Mouse (Mus musculus) CH12.LX (cell line): ENCODE data around the gene Pafah1b2. TPM values are rescaled to one million over a fixed set of nuclear protein-coding genes. Genes with fewer than 3 reads are reported as not detected.

ENCODE experiments used
- DNase-seq: peaks from one replicate; pipeline ENCODE4 v3.0.0-alpha.2; 2013; ENCODE audit errors: extremely low read depth
- H3K27ac ChIP-seq: 2 replicates; pipeline ENCODE4 v1.5.1; 2012; ENCODE audit warnings: low read depth, mild to moderate bottlenecking, control low read depth, moderate library complexity; ENCODE audit not compliant: insufficient read depth
- H3K27me3 ChIP-seq: replicated peaks from 2 replicates; pipeline ENCODE3; 2012; ENCODE audit warnings: inconsistent platforms
- H3K36me3 ChIP-seq, 2 experiments: replicated peaks in 1 of 2; 2 replicates each; pipeline versions ENCODE3 to v1.6.1; 2012; ENCODE audit warnings: inconsistent platforms in 1 of 2, low read length in 1 of 2, mild to moderate bottlenecking in 1 of 2, mixed read lengths in 1 of 2, moderate library complexity in 1 of 2; ENCODE audit not compliant: control insufficient read depth in 1 of 2, insufficient read depth in 1 of 2
- H3K4me1 ChIP-seq, 2 experiments: 2 replicates each; pipeline ENCODE4 v1.6.1; 2012; ENCODE audit warnings: inconsistent platforms in 1 of 2, moderate library complexity in 1 of 2; ENCODE audit not compliant: insufficient read depth in 2 of 2, control insufficient read depth in 1 of 2
- H3K4me2 ChIP-seq: 2 replicates; pipeline ENCODE4 v1.6.1; 2012; ENCODE audit warnings: low read depth, mild to moderate bottlenecking, control low read depth; ENCODE audit not compliant: poor library complexity, insufficient read depth, severe bottlenecking
- H3K4me3 ChIP-seq, 3 experiments: fragments of 150-350 bp in 1 of 3; sonication (generic) in 1 of 3; replicated peaks in 1 of 3; 2 replicates each; pipeline versions ENCODE3 to v1.5.1; 2011 to 2012; ENCODE audit warnings: low read depth in 2 of 3, low read length in 2 of 3, mild to moderate bottlenecking in 2 of 3, moderate library complexity in 2 of 3, control low read depth in 1 of 3, improper control_type of control experiment in 1 of 3, inconsistent platforms in 1 of 3, mixed read lengths in 1 of 3; ENCODE audit not compliant: poor library complexity in 1 of 3
- H3K79me2 ChIP-seq: replicated peaks from 2 replicates; pipeline ENCODE4 v1.6.1; 2012; ENCODE audit warnings: mild to moderate bottlenecking, moderate library complexity; ENCODE audit not compliant: control insufficient read depth, poor library complexity, insufficient read depth, severe bottlenecking; ENCODE audit errors: extremely low read depth
- H3K9ac ChIP-seq: 2 replicates; pipeline ENCODE4 v1.6.1; 2012; ENCODE audit warnings: low read depth, mild to moderate bottlenecking, control low read depth, moderate library complexity; ENCODE audit not compliant: insufficient read depth
- H3K9me3 ChIP-seq: replicated peaks from 2 replicates; pipeline ENCODE3; 2012; ENCODE audit warnings: low read length, inconsistent platforms, mixed read lengths
- BHLHE40 ChIP-seq: IDR thresholded peaks from 2 replicates; pipeline ENCODE4 v1.6.1; 2011; ENCODE audit warnings: mild to moderate bottlenecking, low read depth, low read length, improper control_type of control experiment
- CHD1 ChIP-seq: IDR thresholded peaks from 2 replicates; pipeline ENCODE4 v1.6.1; 2012; ENCODE audit warnings: low read depth, low read length, improper control_type of control experiment, inconsistent platforms
- CHD2 ChIP-seq: IDR thresholded peaks from 2 replicates; pipeline ENCODE4 v1.6.1; 2011; ENCODE audit warnings: low read length, improper control_type of control experiment
- CTCF ChIP-seq, 2 experiments: IDR thresholded peaks in 1 of 2; conservative IDR thresholded peaks in 1 of 2; 2 replicates each; pipeline ENCODE4 v1.5.1; 2011 to 2012; ENCODE audit warnings: low read depth in 2 of 2, low read length in 2 of 2, improper control_type of control experiment in 1 of 2, inconsistent platforms in 1 of 2, mild to moderate bottlenecking in 1 of 2, moderate library complexity in 1 of 2
- E2F4 ChIP-seq: IDR thresholded peaks from 2 replicates; pipeline ENCODE4 v1.6.1; 2011; ENCODE audit warnings: low read depth, low read length, improper control_type of control experiment; ENCODE audit not compliant: insufficient replicate concordance
- ELF1 ChIP-seq: IDR thresholded peaks from 2 replicates; pipeline ENCODE4 v1.6.1; 2014; ENCODE audit warnings: low read depth, mild to moderate bottlenecking, inconsistent platforms, low read length, improper control_type of control experiment
- EP300 ChIP-seq: IDR thresholded peaks from 2 replicates; pipeline ENCODE4 v1.6.1; 2011; ENCODE audit warnings: low read length, improper control_type of control experiment
- ETS1 ChIP-seq: conservative IDR thresholded peaks from 2 replicates; pipeline ENCODE4 v1.6.1; 2012; ENCODE audit warnings: low read depth, mild to moderate bottlenecking, inconsistent platforms, low read length, improper control_type of control experiment, moderate library complexity
- GABPA ChIP-seq: IDR thresholded peaks from 2 replicates; pipeline ENCODE4 v1.6.1; 2012; ENCODE audit warnings: low read depth, low read length, improper control_type of control experiment, inconsistent platforms; ENCODE audit not compliant: insufficient replicate concordance
- IRF4 ChIP-seq: IDR thresholded peaks from 2 replicates; pipeline ENCODE4 v1.6.1; 2014; ENCODE audit warnings: low read depth, mild to moderate bottlenecking, inconsistent platforms, low read length, improper control_type of control experiment
- JUN ChIP-seq: IDR thresholded peaks from 2 replicates; pipeline ENCODE4 v1.6.1; 2011; ENCODE audit warnings: low read depth, mild to moderate bottlenecking, low read length, improper control_type of control experiment, moderate library complexity; ENCODE audit not compliant: insufficient read depth
- JUND ChIP-seq: conservative IDR thresholded peaks from 2 replicates; pipeline ENCODE4 v1.6.1; 2011; ENCODE audit warnings: low read depth, low read length, improper control_type of control experiment
- MAFK ChIP-seq: IDR thresholded peaks from 2 replicates; pipeline ENCODE4 v1.6.1; 2011; ENCODE audit warnings: low read length, improper control_type of control experiment; ENCODE audit not compliant: insufficient replicate concordance
- MAX ChIP-seq: IDR thresholded peaks from 2 replicates; pipeline ENCODE4 v1.6.1; 2011; ENCODE audit warnings: low read length, improper control_type of control experiment
- MAZ ChIP-seq: IDR thresholded peaks from 2 replicates; pipeline ENCODE4 v1.6.1; 2012; ENCODE audit warnings: low read depth, mild to moderate bottlenecking, inconsistent platforms, low read length, improper control_type of control experiment, moderate library complexity
- MEF2A ChIP-seq: IDR thresholded peaks from 2 replicates; pipeline ENCODE4 v1.6.1; 2014; ENCODE audit warnings: low read depth, mild to moderate bottlenecking, inconsistent platforms, low read length, improper control_type of control experiment, borderline replicate concordance
- MXI1 ChIP-seq: IDR thresholded peaks from 2 replicates; pipeline ENCODE4 v1.6.1; 2011; ENCODE audit warnings: mild to moderate bottlenecking, low read depth, low read length, improper control_type of control experiment
- MYC ChIP-seq: IDR thresholded peaks from 2 replicates; pipeline ENCODE4 v1.6.1; 2011; ENCODE audit warnings: low read depth, mild to moderate bottlenecking, improper control_type of control experiment, low read length
- NELFE ChIP-seq: IDR thresholded peaks from 2 replicates; pipeline ENCODE4 v1.6.1; 2011; ENCODE audit warnings: low read depth, low read length, improper control_type of control experiment
- NRF1 ChIP-seq: IDR thresholded peaks from 2 replicates; pipeline ENCODE4 v1.6.1; 2014; ENCODE audit warnings: low read depth, mild to moderate bottlenecking, inconsistent platforms, low read length, improper control_type of control experiment, moderate library complexity
- POLR2A ChIP-seq: IDR thresholded peaks from 2 replicates; pipeline ENCODE4 v1.6.1; 2011; ENCODE audit warnings: low read depth, mild to moderate bottlenecking, improper control_type of control experiment, low read length
- RAD21 ChIP-seq: IDR thresholded peaks from 2 replicates; pipeline ENCODE4 v1.6.1; 2011; ENCODE audit warnings: low read depth, mild to moderate bottlenecking, low read length, improper control_type of control experiment, moderate library complexity
- RCOR1 ChIP-seq: conservative IDR thresholded peaks from 2 replicates; pipeline ENCODE4 v1.6.1; 2012; ENCODE audit warnings: low read depth, mild to moderate bottlenecking, inconsistent platforms, low read length, improper control_type of control experiment
- SMC3 ChIP-seq: IDR thresholded peaks from 2 replicates; pipeline ENCODE4 v1.6.1; 2011; ENCODE audit warnings: low read depth, low read length, improper control_type of control experiment
- TCF12 ChIP-seq: IDR thresholded peaks from 2 replicates; pipeline ENCODE4 v1.6.1; 2014; ENCODE audit warnings: low read depth, mild to moderate bottlenecking, inconsistent platforms, low read length, improper control_type of control experiment
- USF2 ChIP-seq: conservative IDR thresholded peaks from 2 replicates; pipeline ENCODE4 v1.6.1; 2011; ENCODE audit warnings: low read depth, low read length, improper control_type of control experiment
- ZKSCAN1 ChIP-seq: IDR thresholded peaks from 2 replicates; pipeline ENCODE4 v1.6.1; 2012; ENCODE audit warnings: low read depth, inconsistent platforms, low read length, improper control_type of control experiment, borderline replicate concordance
- ZMIZ1 ChIP-seq: IDR thresholded peaks from 2 replicates; pipeline ENCODE4 v1.6.1; 2012; ENCODE audit warnings: low read depth, mild to moderate bottlenecking, inconsistent platforms, low read length, improper control_type of control experiment
- ZNF384 ChIP-seq: IDR thresholded peaks from 2 replicates; pipeline ENCODE4 v1.6.1; 2012; ENCODE audit warnings: low read depth, low read length, improper control_type of control experiment, inconsistent platforms
- dilution Hi-C: fragments of 300-500 bp; cut with MboI; formaldehyde crosslinking; loops from 2 replicates; pipeline ENCODE4 v1.14.3; 2020; ENCODE audit warnings: low sequenced_read_pairs; ENCODE audit not compliant: extremely low pct_unique_long_range_greater_than_20kb, extremely low pct_ligation_motif_present
- in situ Hi-C: fragments of 300-500 bp; cut with MboI; formaldehyde crosslinking; loops from 3 replicates; pipeline ENCODE4 v1.14.3; 2019; ENCODE audit warnings: low sequenced_read_pairs, low pct_ligation_motif_present, low pct_unique_long_range_greater_than_20kb, mixed read lengths
- polyA plus RNA-seq: library from polyadenylated mRNA; unstranded; fragments of >175 nt; gene quantifications from 2 replicates; pipeline ENCODE4 v1.2.1, GENCODE M21; 2012; ENCODE audit warnings: low read depth; ENCODE audit not compliant: insufficient read length
- total RNA-seq, 2 experiments: library from RNA; depleted of rRNA; stranded (reverse); fragments of 300-350 nt in 1 of 2; fragments of >200 nt in 1 of 2; gene quantifications; 2 replicates each; pipeline ENCODE4 v1.2.3; 2012 to 2014

Gene Pafah1b2
- total and polyA plus RNA-seq, 3 experiments: 94.8 to 122 (median 109) TPM

- Histone ChIP-seq H3K4me3 (no peak overlapping the region), H3K4me2 (no peak overlapping the region), H3K36me3 (peaks cover 49 to 71% of the 10 kb centered on the region in 2 experiments), H3K9me3 (no peaks in the 10 kb centered on the region), H3K4me1 (peaks cover 0 to 24% of the 10 kb centered on the region in 2 experiments; a peak in 2 of 4 replicates), H3K27me3 (no peaks in the 10 kb centered on the region), H3K9ac (no peak overlapping the region), H3K79me2 (no peaks in the 10 kb centered on the region), H3K27ac (no peak overlapping the region)
- DNase-seq: no peak
- TF ChIP-seq TCF12 (no peak), CTCF (conservative IDR thresholded peaks at IDR 0.05 in 1 of 2, IDR thresholded peaks at IDR 0.05 in 1 of 2; ENCODE audit: low read depth in 2 of 2, low read length in 2 of 2) (no peak), NELFE (no peak), E2F4 (no peak), MAFK (no peak), ZKSCAN1 (no peak), MAZ (no peak), ELF1 (no peak), ZNF384 (no peak), JUN (no peak), IRF4 (no peak), MXI1 (no peak), USF2 (no peak), POLR2A (no peak), NRF1 (no peak), CHD1 (no peak), JUND (no peak), CHD2 (no peak), BHLHE40 (no peak)
- in situ Hi-C loops (no loop called here), dilution Hi-C loops (no loop called here)
These were observed 74.4 kb downstream of the Pafah1b2 start for GRCm38 (mm10) chr9:45938088-45938487.

- dilution Hi-C loops: no loop called here
- peak; percentile 51 for DNase-seq
These were observed 75.6 kb downstream of the Pafah1b2 start for GRCm38 (mm10) chr9:45936883-45937282.

More at GRCm38 (mm10) chr9:45936883-45937282, 75.6 kb downstream of the Pafah1b2 start:
- H3K36me3 ChIP-seq: peaks cover 37 to 71% of the 10 kb centered on the region in 2 experiments
- H3K79me2 ChIP-seq: no peaks in the 10 kb centered on the region
- H3K27ac ChIP-seq: no peak overlapping the region
- H3K4me1 ChIP-seq: peaks cover 0 to 16% of the 10 kb centered on the region in 2 experiments; a peak in 2 of 4 replicates
- no peak overlapping the region for H3K9ac ChIP-seq
- no peak overlapping the region for H3K4me3 ChIP-seq
- in situ Hi-C loops: no loop called here
- no peaks in the 10 kb centered on the region for H3K27me3 ChIP-seq
- TF ChIP-seq MAX (no peak), GABPA (no peak), ETS1 (no peak), USF2 (no peak), IRF4 (0 out of 2 replicates have a peak, but pooled peaks have one; percentile 5), EP300 (no peak), MEF2A (no peak), ZNF384 (no peak), POLR2A (no peak), ZMIZ1 (no peak), TCF12 (no peak), RAD21 (peak; percentile 72), MYC (no peak), RCOR1 (no peak), CTCF (conservative IDR thresholded peaks at IDR 0.05 in 1 of 2, IDR thresholded peaks at IDR 0.05 in 1 of 2; ENCODE audit: low read depth in 2 of 2, low read length in 2 of 2) (peak; percentile 22 to 73; a peak in 3 of 4 replicates), SMC3 (peak; percentile 58)
- no peaks in the 10 kb centered on the region for H3K9me3 ChIP-seq
- H3K4me2 ChIP-seq: no peak overlapping the region
